Mouse (Mus musculus) hindbrain, embryonic 16.5 days (tissue): ENCODE results near the gene Cds2. TPM values are rescaled to one million over a fixed set of nuclear protein-coding genes. Genes with fewer than 3 reads are reported as not detected.
A peak's percentile ranks its signal among the peaks of the same experiment; 100 is the strongest.

Experiments
- ATAC-seq: fragments of 200-750 bp; cut with Nextera tagmentation; 2 replicates; pipeline ENCODE4 v1.8.0; 2017; ENCODE audit warnings: moderate TSS enrichment, moderate library complexity
- H3K27ac ChIP-seq: fragments of 300-500 bp; sonication (generic); 2 replicates; pipeline ENCODE4 v1.5.1; 2014; ENCODE audit warnings: low read depth, mild to moderate bottlenecking, control low read depth, low read length, moderate library complexity
- H3K27me3 ChIP-seq: fragments of 300-500 bp; sonication (generic); replicated peaks from 2 replicates; pipeline ENCODE4 v1.6.1; 2014; ENCODE audit warnings: low read length; ENCODE audit not compliant: control insufficient read depth, insufficient read depth
- H3K36me3 ChIP-seq: fragments of 300-500 bp; sonication (generic); 2 replicates; pipeline ENCODE4 v1.6.1; 2014; ENCODE audit warnings: mild to moderate bottlenecking, low read length, moderate library complexity, mixed read lengths; ENCODE audit not compliant: control insufficient read depth, insufficient read depth
- H3K4me1 ChIP-seq: fragments of 300-500 bp; sonication (generic); 2 replicates; pipeline ENCODE4 v1.6.1; 2014; ENCODE audit warnings: low read depth, low read length; ENCODE audit not compliant: control insufficient read depth, insufficient read depth
- H3K4me2 ChIP-seq: fragments of 300-500 bp; sonication (generic); 2 replicates; pipeline ENCODE4 v1.6.1; 2014; ENCODE audit warnings: mild to moderate bottlenecking, low read length, control low read depth, moderate library complexity
- H3K4me3 ChIP-seq: fragments of 300-500 bp; sonication (generic); 2 replicates; pipeline ENCODE4 v1.5.1; 2014; ENCODE audit warnings: mild to moderate bottlenecking, low read length, control low read depth, moderate library complexity
- H3K9ac ChIP-seq: fragments of 300-500 bp; sonication (generic); 2 replicates; pipeline ENCODE4 v1.6.1; 2014; ENCODE audit warnings: low read depth, mild to moderate bottlenecking, control low read depth, low read length, moderate library complexity
- H3K9me3 ChIP-seq: fragments of 300-500 bp; sonication (generic); 2 replicates; pipeline ENCODE4 v1.6.1; 2014; ENCODE audit warnings: mild to moderate bottlenecking, low read length, moderate library complexity; ENCODE audit not compliant: control insufficient read depth
- WGBS: fragments of 180-500 bp; shearing (Covaris S2); extraction: QIAGEN DNeasy Blood & Tissue Kit; methylation state at CpG from one replicate; pipeline ENCODE4 v1.1.7; 2014; 5-methylcytosine and 5-hydroxymethylcytosine counted together
- polyA plus RNA-seq: library from polyadenylated mRNA; unstranded; fragments of >200 nt; fragmentation: Nextera tagmentation; extraction: Ambion mirVana; gene quantifications from 2 replicates; pipeline ENCODE4 v1.2.1, GENCODE M21; 2015

Cds2 gene
- polyA plus RNA-seq, 1 experiment from 2014 or later: 46.3 TPM

GRCm38 (mm10) chr2:132263421-132264265 is 695 bp downstream of the Cds2 start:
- no peaks in the 10 kb centered on the region for H3K9me3 ChIP-seq
- H3K4me2 ChIP-seq: peak overlapping the region; percentile 54
- peak overlapping the region; percentile 83 for H3K27ac ChIP-seq
- H3K27me3 ChIP-seq: no peaks in the 10 kb centered on the region
- under 1% methylated on average over 37 of the region's 47 CpGs for WGBS
- peaks cover 12% of the 10 kb centered on the region for H3K4me1 ChIP-seq
- peak; percentile 35 for ATAC-seq
- H3K36me3 ChIP-seq: no peaks in the 10 kb centered on the region
- H3K9ac ChIP-seq: peak overlapping the region; percentile 83
- peak overlapping the region; percentile 71 for H3K4me3 ChIP-seq

- no peaks in the 10 kb centered on the region for H3K9me3 ChIP-seq
- peak overlapping the region; percentile 71 for H3K4me3 ChIP-seq
- no peak for ATAC-seq
- peaks cover 12% of the 10 kb centered on the region for H3K4me1 ChIP-seq
- peak overlapping the region; percentile 54 for H3K4me2 ChIP-seq
- peak overlapping the region; percentile 83 for H3K9ac ChIP-seq
- 13% methylated on average over 6 of the region's 6 CpGs for WGBS
- H3K27me3 ChIP-seq: no peaks in the 10 kb centered on the region
- H3K27ac ChIP-seq: peak overlapping the region; percentile 83; the same call in 1 of the 2 replicates
- H3K36me3 ChIP-seq: no peaks in the 10 kb centered on the region
These were observed 1.3 kb downstream of the Cds2 start for GRCm38 (mm10) chr2:132264266-132264710.

- Histone ChIP-seq H3K27ac (no peak overlapping the region), H3K36me3 (no peaks in the 10 kb centered on the region), H3K9me3 (no peaks in the 10 kb centered on the region), H3K4me3 (no peak overlapping the region), H3K9ac (no peak overlapping the region), H3K4me1 (peaks cover 12% of the 10 kb centered on the region), H3K4me2 (peak overlapping the region; percentile 54; the same call in 1 of the 2 replicates), H3K27me3 (no peaks in the 10 kb centered on the region)
- no peak for ATAC-seq
- WGBS: 89% methylated on average over 9 of the region's 9 CpGs
These were observed 2.2 kb downstream of the Cds2 start for GRCm38 (mm10) chr2:132265196-132265595.

DNA sequence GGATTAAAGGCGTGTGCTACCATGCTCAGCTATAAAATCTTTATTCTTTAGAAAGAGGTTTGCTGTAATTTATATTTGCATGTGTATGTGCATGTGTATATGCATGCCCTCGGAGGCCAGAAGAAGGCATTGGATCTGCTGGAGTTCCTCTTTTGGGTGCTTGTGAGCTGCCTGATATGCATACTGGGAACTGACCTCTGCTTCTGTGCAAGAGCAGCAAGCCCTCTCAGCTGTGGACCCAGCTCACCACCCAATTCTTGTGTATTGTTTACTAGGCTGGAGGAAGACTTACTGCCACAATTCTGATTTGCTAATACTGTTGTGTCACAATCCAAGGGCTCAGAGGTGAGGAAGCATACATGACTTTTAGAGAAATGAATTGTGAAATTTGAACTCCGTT is 3.1 kb downstream of the Cds2 start:
- Histone ChIP-seq H3K4me3 (no peak overlapping the region), H3K27ac (no peak overlapping the region), H3K4me1 (peaks cover 12% of the 10 kb centered on the region), H3K9me3 (no peaks in the 10 kb centered on the region), H3K4me2 (no peak overlapping the region), H3K36me3 (no peaks in the 10 kb centered on the region), H3K27me3 (no peaks in the 10 kb centered on the region), H3K9ac (no peak overlapping the region)
- ATAC-seq: no peak
- WGBS: 90% methylated on average over 3 of the region's 3 CpGs

DNA sequence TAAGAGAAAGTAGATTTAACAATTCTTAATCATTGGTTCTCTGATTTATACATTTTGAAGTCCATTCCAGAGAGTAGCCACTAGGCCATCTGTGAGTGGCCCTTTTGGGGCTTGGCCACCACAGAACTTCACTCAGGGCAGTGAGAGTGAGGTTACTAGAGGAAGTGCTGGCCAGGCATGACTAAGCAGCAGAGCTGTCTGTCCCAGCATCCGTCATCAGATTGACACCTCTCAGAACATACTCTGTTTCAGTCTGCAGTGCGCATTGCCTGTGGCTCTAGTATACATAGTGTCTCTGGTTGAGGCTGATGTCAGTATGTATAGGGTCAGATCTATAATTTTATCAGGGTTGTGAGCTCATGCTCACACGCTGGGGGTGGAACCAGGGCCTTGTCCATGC is 6.3 kb downstream of the Cds2 start:
- H3K9ac ChIP-seq: no peak overlapping the region
- no peak overlapping the region for H3K4me2 ChIP-seq
- peaks cover 10% of the 10 kb centered on the region for H3K4me1 ChIP-seq
- 87% methylated on average over 3 of the region's 3 CpGs for WGBS
- H3K27me3 ChIP-seq: no peaks in the 10 kb centered on the region
- no peaks in the 10 kb centered on the region for H3K36me3 ChIP-seq
- no peak overlapping the region for H3K4me3 ChIP-seq
- no peaks in the 10 kb centered on the region for H3K9me3 ChIP-seq
- 0 out of 2 replicates have a peak, but pooled peaks have one; percentile 19 for ATAC-seq
- no peak overlapping the region for H3K27ac ChIP-seq

GRCm38 (mm10) chr2:132270331-132270951 is 7.5 kb downstream of the Cds2 start:
- no peaks in the 10 kb centered on the region for H3K27me3 ChIP-seq
- no peak overlapping the region for H3K27ac ChIP-seq
- no peak overlapping the region for H3K4me3 ChIP-seq
- H3K9me3 ChIP-seq: no peaks in the 10 kb centered on the region
- WGBS: 91% methylated on average over 2 of the region's 2 CpGs
- no peak overlapping the region for H3K4me2 ChIP-seq
- H3K36me3 ChIP-seq: no peaks in the 10 kb centered on the region
- H3K4me1 ChIP-seq: no peaks in the 10 kb centered on the region
- peak; percentile 38; the same call in 1 of the 2 replicates for ATAC-seq
- H3K9ac ChIP-seq: no peak overlapping the region

DNA sequence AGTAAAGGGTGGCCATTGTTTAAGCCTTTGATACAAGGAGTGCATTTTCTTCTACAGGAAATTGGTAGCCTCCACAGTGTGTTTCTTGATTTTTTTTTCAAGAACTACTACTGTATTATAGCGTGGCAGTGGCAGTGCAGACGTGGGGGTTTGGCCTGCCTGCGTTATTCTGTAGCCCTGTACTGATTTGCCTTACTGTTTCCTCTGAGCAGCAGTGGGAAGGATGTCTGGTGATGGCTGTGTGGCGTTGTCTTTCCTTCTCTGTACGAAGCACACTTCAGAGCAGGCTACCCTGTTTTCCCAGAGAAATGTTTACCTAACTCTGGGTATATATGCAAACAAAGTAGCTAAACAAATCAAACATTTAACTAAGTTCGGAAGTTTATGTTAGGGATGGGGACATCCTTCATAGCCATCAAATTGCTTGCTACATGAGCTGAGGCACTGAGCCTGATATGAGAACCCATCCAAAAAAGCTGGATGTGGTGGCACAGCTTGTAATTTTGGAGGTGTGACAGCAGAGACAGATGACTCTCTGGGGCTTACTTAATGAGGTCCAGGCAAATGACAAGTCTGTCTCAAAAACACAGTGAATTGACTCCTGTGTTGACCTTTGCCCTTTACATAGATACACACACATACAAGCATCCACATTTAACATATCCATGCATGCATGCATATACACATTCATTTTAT is 9.9 kb downstream of the Cds2 start:
- no peak overlapping the region for H3K9ac ChIP-seq
- H3K27me3 ChIP-seq: no peaks in the 10 kb centered on the region
- no peaks in the 10 kb centered on the region for H3K4me1 ChIP-seq
- no peak overlapping the region for H3K4me3 ChIP-seq
- H3K9me3 ChIP-seq: no peaks in the 10 kb centered on the region
- no peaks in the 10 kb centered on the region for H3K36me3 ChIP-seq
- H3K27ac ChIP-seq: no peak overlapping the region
- no peak for ATAC-seq
- H3K4me2 ChIP-seq: no peak overlapping the region
- 63% methylated on average over 6 of the region's 6 CpGs for WGBS

- Histone ChIP-seq H3K9me3 (no peaks in the 10 kb centered on the region), H3K4me1 (no peaks in the 10 kb centered on the region), H3K9ac (no peak overlapping the region), H3K4me2 (no peak overlapping the region), H3K27me3 (no peaks in the 10 kb centered on the region), H3K4me3 (no peak overlapping the region), H3K36me3 (no peaks in the 10 kb centered on the region), H3K27ac (no peak overlapping the region)
- 77% methylated on average over 4 of the region's 4 CpGs for WGBS
- no peak for ATAC-seq
These were observed 12.6 kb downstream of the Cds2 start for GRCm38 (mm10) chr2:132275527-132275926.

- no peak for ATAC-seq
- H3K36me3 ChIP-seq: no peaks in the 10 kb centered on the region
- H3K9me3 ChIP-seq: no peaks in the 10 kb centered on the region
- H3K27ac ChIP-seq: no peak overlapping the region
- WGBS: 84% methylated on average over 4 of the region's 4 CpGs
- no peak overlapping the region for H3K9ac ChIP-seq
- H3K27me3 ChIP-seq: no peaks in the 10 kb centered on the region
- H3K4me3 ChIP-seq: no peak overlapping the region
- no peaks in the 10 kb centered on the region for H3K4me1 ChIP-seq
- H3K4me2 ChIP-seq: no peak overlapping the region
These were observed 13.3 kb downstream of the Cds2 start for GRCm38 (mm10) chr2:132276249-132276648.
